Mouse (Mus musculus) liver, embryonic 15.5 days (tissue): ENCODE data around the gene Olfr690. TPM values are rescaled to one million over a fixed set of nuclear protein-coding genes. Genes with fewer than 3 reads are reported as not detected.

Experiments
- ATAC-seq: fragments of 200-750 bp; cut with Nextera tagmentation; 2 replicates; pipeline ENCODE4 v1.8.0; 2017; ENCODE audit warnings: moderate number of reproducible peaks, mild to moderate bottlenecking, moderate library complexity; ENCODE audit not compliant: insufficient read depth
- H3K27ac ChIP-seq: fragments of 300-500 bp; sonication (generic); replicated peaks from 2 replicates; pipeline ENCODE4 v1.5.1; 2015; ENCODE audit warnings: mild to moderate bottlenecking, inconsistent platforms
- H3K27me3 ChIP-seq: fragments of 300-500 bp; sonication (generic); 2 replicates; pipeline ENCODE4 v1.6.1; 2015; ENCODE audit warnings: mild to moderate bottlenecking, inconsistent platforms
- H3K36me3 ChIP-seq: fragments of 300-500 bp; sonication (generic); replicated peaks from 2 replicates; pipeline ENCODE4 v1.6.1; 2015; ENCODE audit warnings: moderate library complexity, mild to moderate bottlenecking, inconsistent platforms
- H3K4me1 ChIP-seq: fragments of 300-500 bp; sonication (generic); replicated peaks from 2 replicates; pipeline ENCODE4 v1.6.1; 2015; ENCODE audit warnings: inconsistent platforms
- H3K4me2 ChIP-seq: fragments of 300-500 bp; sonication (generic); 2 replicates; pipeline ENCODE4 v1.6.1; 2015; ENCODE audit warnings: moderate library complexity, mild to moderate bottlenecking, inconsistent platforms
- H3K4me3 ChIP-seq: fragments of 300-500 bp; sonication (generic); replicated peaks from 2 replicates; pipeline ENCODE4 v1.5.1; 2015; ENCODE audit warnings: mild to moderate bottlenecking, inconsistent platforms
- H3K9ac ChIP-seq: fragments of 300-500 bp; sonication (generic); 2 replicates; pipeline ENCODE4 v1.6.1; 2015; ENCODE audit warnings: moderate library complexity, mild to moderate bottlenecking, inconsistent platforms
- H3K9me3 ChIP-seq: fragments of 300-500 bp; sonication (generic); replicated peaks from 2 replicates; pipeline ENCODE4 v1.6.1; 2016; ENCODE audit warnings: inconsistent platforms
- WGBS: fragments of 180-500 bp; shearing (Covaris S2); methylation state at CpG from one replicate; pipeline ENCODE4 v1.1.7; 2015; ENCODE audit warnings: mixed read lengths; ENCODE audit not compliant: insufficient replicate concordance; 5-methylcytosine and 5-hydroxymethylcytosine counted together
- polyA plus RNA-seq: library from polyadenylated mRNA; unstranded; fragments of >200 nt; fragmentation: Nextera tagmentation; extraction: Ambion mirVana; gene quantifications from 2 replicates; pipeline ENCODE4 v1.2.1, GENCODE M21; 2015

Olfr690 gene
- polyA plus RNA-seq, 1 experiment from 2014 or later, result not detected

DNA sequence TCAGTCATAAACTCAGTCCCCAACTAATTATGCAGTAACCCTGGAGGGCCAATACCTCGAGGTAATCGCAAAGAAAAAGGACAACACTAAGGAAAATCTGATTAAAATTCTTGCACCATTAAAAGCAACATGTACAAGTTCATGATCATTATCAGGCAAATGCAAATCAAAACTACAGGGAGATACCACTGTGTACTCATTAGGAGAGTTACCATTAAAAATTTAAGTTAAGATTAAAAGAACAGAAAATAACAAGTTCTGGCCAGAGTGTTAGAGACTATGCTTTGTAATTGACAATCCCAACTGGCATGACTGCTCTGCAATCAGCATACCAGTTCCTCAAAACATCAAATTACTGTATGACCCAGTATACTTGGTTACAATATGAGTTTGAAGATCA, 8.8 kb upstream of the Olfr690 start:
- H3K36me3 ChIP-seq, result no peaks in the 10 kb centered on the region
- H3K4me1 ChIP-seq, result no peaks in the 10 kb centered on the region
- H3K9ac ChIP-seq, result no peak overlapping the region
- H3K4me2 ChIP-seq, result no peak overlapping the region
- WGBS, result 47% methylated on average over 2 of the region's 2 CpGs
- no peak overlapping the region for H3K27ac ChIP-seq
- no peak for ATAC-seq
- H3K27me3 ChIP-seq, result no peaks in the 10 kb centered on the region
- no peak overlapping the region for H3K4me3 ChIP-seq
- no peaks in the 10 kb centered on the region for H3K9me3 ChIP-seq

DNA sequence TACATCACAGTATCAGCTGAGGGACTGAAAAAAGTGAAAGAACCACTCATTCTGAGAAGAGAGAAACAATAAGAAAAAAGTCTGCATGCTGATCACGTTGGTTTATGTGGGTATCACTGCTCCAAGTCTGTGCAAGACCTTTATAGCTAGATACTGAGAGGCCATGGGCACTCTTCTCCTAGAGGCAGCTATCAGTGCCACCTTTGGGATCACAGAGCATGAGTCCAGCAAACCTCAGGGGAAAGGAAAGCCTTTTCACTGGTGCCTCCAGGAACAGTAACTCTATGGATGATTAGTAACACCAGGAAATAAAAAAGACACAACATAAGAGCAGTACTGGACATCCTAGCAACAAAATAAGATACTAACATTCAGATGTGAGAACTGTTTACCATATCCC, 8.3 kb upstream of the Olfr690 start, which contains the start of gene Olfr691:
Olfr691 (minus strand) TSS at position 101 of the 400 bp plus-strand sequence.
- Histone ChIP-seq H3K9me3 (no peaks in the 10 kb centered on the region), H3K4me3 (no peak within 1 kb of the TSS), H3K27me3 (no peaks in the 10 kb centered on the region), H3K9ac (no peak within 1 kb of the TSS), H3K27ac (no peak within 1 kb of the TSS), H3K4me2 (no peak within 1 kb of the TSS), H3K36me3 (no peaks in the 10 kb centered on the region), H3K4me1 (no peaks in the 10 kb centered on the region)
- WGBS, result 15% methylated on average over 1 of the region's 1 CpGs
- ATAC-seq, result no peak

DNA sequence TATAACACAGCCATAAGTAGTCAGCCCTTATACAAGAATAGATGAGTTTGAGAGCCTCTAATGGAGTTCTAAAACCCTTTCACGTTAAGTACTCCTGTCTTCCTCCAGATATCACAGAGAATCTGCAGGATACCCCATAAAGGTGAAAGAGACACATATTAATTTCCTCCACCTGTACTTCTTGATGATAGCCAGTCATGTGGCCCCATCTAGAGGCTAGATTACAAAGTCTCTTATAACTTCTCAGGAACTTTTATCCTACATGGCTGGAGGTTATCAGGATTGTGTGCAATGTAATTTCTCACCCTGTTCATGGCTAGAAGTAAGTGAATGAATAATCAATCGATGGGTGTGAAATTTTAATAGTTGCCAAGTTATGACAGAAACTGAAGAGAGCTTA, 8.6 kb downstream of the Olfr690 start:
- Histone ChIP-seq H3K27me3 (no peaks in the 10 kb centered on the region), H3K36me3 (no peaks in the 10 kb centered on the region), H3K9me3 (no peaks in the 10 kb centered on the region), H3K27ac (no peak overlapping the region), H3K4me1 (no peaks in the 10 kb centered on the region), H3K9ac (no peak overlapping the region), H3K4me2 (no peak overlapping the region), H3K4me3 (no peak overlapping the region)
- no peak for ATAC-seq
- WGBS, result 40% methylated on average over 2 of the region's 2 CpGs

DNA sequence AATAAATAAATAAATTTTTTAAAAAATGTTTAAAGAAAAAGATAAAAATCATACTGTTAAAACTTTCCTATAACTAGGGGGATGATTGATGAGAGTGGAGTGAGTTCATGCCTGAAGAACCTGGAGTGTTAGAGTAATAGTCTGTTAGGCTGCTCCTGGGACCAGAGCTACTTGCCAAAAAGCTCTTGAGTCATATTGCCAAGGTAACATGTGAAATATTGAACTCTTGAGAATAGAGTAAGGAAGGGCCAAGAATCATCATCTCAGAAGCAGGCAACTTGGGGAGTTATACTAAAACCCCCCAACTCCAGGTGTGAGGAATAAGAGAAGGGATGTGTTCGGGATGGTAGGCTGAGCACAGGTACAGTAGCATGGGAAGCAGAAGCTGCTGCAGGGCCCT, 23.0 kb downstream of the Olfr690 start, which contains the start of gene Olfr689:
Olfr689 (plus strand) TSS at position 301 of the 400 bp plus-strand sequence.
- 58% methylated on average over 1 of the region's 1 CpGs for WGBS

DNA sequence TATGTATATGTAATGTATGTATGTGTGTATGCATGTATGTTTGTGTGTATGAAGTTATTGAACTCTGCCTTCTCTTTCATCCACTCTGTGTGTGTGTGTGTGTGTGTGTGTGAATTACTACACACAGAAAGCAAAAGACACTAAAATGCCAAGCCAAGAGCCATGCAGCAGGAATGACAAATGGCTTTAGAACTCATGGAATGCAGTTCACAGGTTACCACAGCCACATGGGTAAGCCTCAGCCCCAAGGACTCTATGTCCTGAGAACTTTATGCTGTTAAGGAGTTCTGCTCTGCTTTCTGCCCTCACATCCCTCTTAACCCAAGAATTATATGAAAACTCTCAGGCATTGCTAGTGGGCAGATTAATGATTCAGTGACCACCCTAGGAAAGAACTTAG, 43.9 kb downstream of the Olfr690 start:
- Histone ChIP-seq H3K9ac (no peak overlapping the region), H3K27me3 (no peaks in the 10 kb centered on the region), H3K36me3 (no peaks in the 10 kb centered on the region), H3K9me3 (no peaks in the 10 kb centered on the region), H3K4me1 (no peaks in the 10 kb centered on the region), H3K27ac (no peak overlapping the region), H3K4me3 (no peak overlapping the region), H3K4me2 (no peak overlapping the region)
- no peak for ATAC-seq

More for the DNA sequence above, 23.0 kb downstream of the Olfr690 start, which contains the start of gene Olfr689:
- H3K27me3 ChIP-seq, result no peaks in the 10 kb centered on the region
- no peaks in the 10 kb centered on the region for H3K4me1 ChIP-seq
- H3K4me3 ChIP-seq, result no peak within 1 kb of the TSS
- H3K27ac ChIP-seq, result no peak within 1 kb of the TSS
- ATAC-seq, result no peak
- H3K4me2 ChIP-seq, result no peak within 1 kb of the TSS
- no peak within 1 kb of the TSS for H3K9ac ChIP-seq
- H3K36me3 ChIP-seq, result no peaks in the 10 kb centered on the region
- no peaks in the 10 kb centered on the region for H3K9me3 ChIP-seq

DNA sequence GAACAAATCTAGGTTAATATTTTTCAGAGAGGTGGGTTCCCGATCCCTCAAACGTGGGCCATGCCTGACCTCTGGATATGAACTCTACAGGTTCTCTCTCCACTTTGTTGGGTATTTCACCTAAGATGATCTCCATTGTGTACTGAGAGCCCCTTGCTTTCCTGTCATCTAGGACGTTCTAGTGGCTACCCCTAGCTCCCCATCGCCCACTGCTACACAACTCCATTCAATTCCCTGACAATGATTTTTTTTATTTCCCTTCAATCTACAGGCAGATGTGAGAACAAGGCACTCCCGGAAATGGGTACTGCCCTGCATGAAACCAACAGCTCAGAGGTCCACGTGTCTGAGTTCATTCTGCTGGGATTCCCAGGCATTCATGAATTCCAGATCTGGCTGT, 46.1 kb downstream of the Olfr690 start, which contains the start of gene Olfr688:
Olfr688 (plus strand) TSS at position 301 of the 400 bp plus-strand sequence.
- H3K4me1 ChIP-seq, result no peaks in the 10 kb centered on the region
- no peaks in the 10 kb centered on the region for H3K36me3 ChIP-seq
- H3K9ac ChIP-seq, result no peak within 1 kb of the TSS
- no peaks in the 10 kb centered on the region for H3K9me3 ChIP-seq
- no peak within 1 kb of the TSS for H3K4me2 ChIP-seq
- no peak for ATAC-seq
- 52% methylated on average over 6 of the region's 6 CpGs for WGBS
- no peak within 1 kb of the TSS for H3K27ac ChIP-seq
- H3K4me3 ChIP-seq, result no peak within 1 kb of the TSS
- H3K27me3 ChIP-seq, result no peaks in the 10 kb centered on the region

Other genes with a start within 250 kb of the Olfr690 start
- not detected in 2 replicates for gene Olfr680-ps1, start 241.3 kb downstream of the Olfr690 start, polyA plus RNA-seq
- gene Olfr681, start 217.3 kb downstream of the Olfr690 start, polyA plus RNA-seq, result not detected in 2 replicates
- gene Olfr683, start 187.1 kb downstream of the Olfr690 start, polyA plus RNA-seq, result not detected in 2 replicates
- gene Olfr684, start 170.5 kb downstream of the Olfr690 start, polyA plus RNA-seq, result not detected in 2 replicates
- not detected in 2 replicates for gene Olfr685, start 148.1 kb downstream of the Olfr690 start, polyA plus RNA-seq
- not detected in 2 replicates for gene Olfr686, start 126.6 kb downstream of the Olfr690 start, polyA plus RNA-seq
- not detected in 2 replicates for gene Olfr688, start 46.0 kb downstream of the Olfr690 start, polyA plus RNA-seq
- not detected in 2 replicates for gene Olfr689, start 22.9 kb downstream of the Olfr690 start, polyA plus RNA-seq
- gene Olfr691, start 8.2 kb upstream of the Olfr690 start, polyA plus RNA-seq, result not detected in 2 replicates
- gene Olfr692, start 34.1 kb upstream of the Olfr690 start, polyA plus RNA-seq, result not detected in 2 replicates
- not detected in 2 replicates for gene Gm5901, start 40.9 kb upstream of the Olfr690 start, polyA plus RNA-seq
- gene Fam160a2, start 66.0 kb upstream of the Olfr690 start, polyA plus RNA-seq, result 12.6 and 17.6 TPM in 2 replicates
- gene Cnga4, start 70.5 kb upstream of the Olfr690 start, polyA plus RNA-seq, result not detected in 2 replicates
- gene Cckbr, start 91.6 kb upstream of the Olfr690 start, polyA plus RNA-seq, result not detected in 2 replicates
- gene Cavin3, start 148.2 kb upstream of the Olfr690 start, polyA plus RNA-seq, result 5.5 and 5.7 TPM in 2 replicates
- 21.9 and 22.0 TPM in 2 replicates for gene Smpd1, start 220.3 kb upstream of the Olfr690 start, polyA plus RNA-seq
- gene Apbb1, start 247.5 kb upstream of the Olfr690 start, polyA plus RNA-seq, result 2.3 and 2.4 TPM in 2 replicates